17 mouse cellular contexts compared by ENCODE assay signal in genomic region chr13:21847883-21848282, GRCm38 (mm10). TPM values are rescaled to one million over a fixed set of nuclear protein-coding genes. Genes with fewer than 3 reads are reported as not detected.
DNase-seq lines count a peak whose midpoint lies in the region; ATAC-seq lines count a peak whose summit lies in the region.
"Had no signal": no experiment of that assay in that cellular context is flagged by ENCODE, and none has a peak within 500 bp of the region (broad histone marks: within the 10 kb centered on the region; RNA-seq: fewer than 3 reads in every experiment).

No protein-coding gene starts in this region.

- intact Hi-C loops in heart, postnatal 10 days (cut with DNase I) = no loop called here

- peak; percentile 29 for DNase-seq in neural tube, embryonic 10.5 days (ENCODE audit: extremely low spot score, low spot score)
- DNase-seq in R1 (ENCODE audit: low read depth, low spot score) = peak; percentile 64
- peak; percentile 58 for DNase-seq in embryonic facial prominence, embryonic 10.5 days (ENCODE audit: low spot score)
- DNase-seq in yolk sac, embryonic 10.5 days (ENCODE audit: low spot score) = peak; percentile 66
- DNase-seq in spleen, adult 12 weeks (ENCODE audit: low spot score) = no peak
- no peak for DNase-seq in heart, postnatal 10 days
- DNase-seq in cerebellum, postnatal 4 days (ENCODE audit: low spot score in 2 of 2) = no peak
- DNase-seq: gastrocnemius, postnatal 10 days; kidney, postnatal 14 days had no signal

- H3K9me3 ChIP-seq in neural tube, embryonic 15.5 days (replicated peaks) = no peaks in the 10 kb centered on the region
- no peaks in the 10 kb centered on the region for H3K9me3 ChIP-seq in embryonic facial prominence, embryonic 10.5 days
- H3K9me3 ChIP-seq: heart, embryonic 12.5 days; hindbrain, embryonic 15.5 days; neural tube, embryonic 12.5 days had no signal

- no peak for ATAC-seq in neural tube, embryonic 15.5 days (ENCODE audit: low FRiP score)
- ATAC-seq: Patski had no signal

- H3K4me1 ChIP-seq in neural tube, embryonic 15.5 days = no peaks in the 10 kb centered on the region
- no peaks in the 10 kb centered on the region for H3K4me1 ChIP-seq in embryonic facial prominence, embryonic 10.5 days
- H3K4me1 ChIP-seq: hindbrain, embryonic 15.5 days; neural tube, embryonic 12.5 days had no signal

- no peak overlapping the region for H3K27ac ChIP-seq in neural tube, embryonic 15.5 days (replicated peaks)
- H3K27ac ChIP-seq in embryonic facial prominence, embryonic 10.5 days (replicated peaks) = no peak overlapping the region
- H3K27ac ChIP-seq: hindbrain, embryonic 15.5 days; left cerebral cortex, adult 2 months; neural tube, embryonic 12.5 days had no signal

- H3K9ac ChIP-seq in neural tube, embryonic 15.5 days (replicated peaks) = no peak overlapping the region
- H3K9ac ChIP-seq: heart, embryonic 12.5 days; hindbrain, embryonic 15.5 days; neural tube, embryonic 12.5 days had no signal

- no peak overlapping the region for H3K4me3 ChIP-seq in neural tube, embryonic 15.5 days (replicated peaks)
- H3K4me3 ChIP-seq in embryonic facial prominence, embryonic 10.5 days = peak overlapping the region; percentile 29; the same call in 1 of the 2 replicates
- H3K4me3 ChIP-seq: heart, embryonic 12.5 days; hindbrain, embryonic 15.5 days; left cerebral cortex, adult 2 months; neural tube, embryonic 12.5 days had no signal

- no peak overlapping the region for H3K4me2 ChIP-seq in neural tube, embryonic 15.5 days
- H3K4me2 ChIP-seq: heart, embryonic 12.5 days; hindbrain, embryonic 15.5 days; neural tube, embryonic 12.5 days had no signal

- no peaks in the 10 kb centered on the region for H3K27me3 ChIP-seq in neural tube, embryonic 15.5 days (replicated peaks)
- no peaks in the 10 kb centered on the region for H3K27me3 ChIP-seq in embryonic facial prominence, embryonic 10.5 days (replicated peaks; ENCODE audit: low read depth, poor library complexity, severe bottlenecking)
- H3K27me3 ChIP-seq: heart, embryonic 12.5 days; hindbrain, embryonic 15.5 days; neural tube, embryonic 12.5 days; Patski had no signal

- H3K36me3 ChIP-seq in neural tube, embryonic 15.5 days = no peaks in the 10 kb centered on the region
- H3K36me3 ChIP-seq in embryonic facial prominence, embryonic 10.5 days (replicated peaks) = no peaks in the 10 kb centered on the region
- H3K36me3 ChIP-seq: heart, embryonic 12.5 days; hindbrain, embryonic 15.5 days; neural tube, embryonic 12.5 days had no signal

- WGBS in neural tube, embryonic 15.5 days = 21% methylated on average over 8 of the region's 8 CpGs
- 15% methylated on average over 8 of the region's 8 CpGs for WGBS in embryonic facial prominence, embryonic 10.5 days

RNA-seq across cellular contexts. Expression of gene Hist1h2br, which starts 14.3 kb away (rescaled TPM):
- polyA plus RNA-seq in neural tube, embryonic 15.5 days (2015; fragmentation: Nextera tagmentation; extraction: Ambion mirVana) = 3.4 and 10.4 TPM in 2 replicates
- 21.7 and 24.2 TPM in 2 replicates for polyA plus RNA-seq in embryonic facial prominence, embryonic 10.5 days (2016; fragmentation: Nextera tagmentation; extraction: Ambion mirVana)
- total RNA-seq in heart, postnatal 10 days (2021) = 100 to 1,000 TPM; 181 to 198 TPM

RNA-seq across cellular contexts. Expression of gene Hist1h2ap, which starts 14.6 kb away (rescaled TPM):
- 380 and 932 TPM in 2 replicates for polyA plus RNA-seq in neural tube, embryonic 15.5 days (2015; fragmentation: Nextera tagmentation; extraction: Ambion mirVana)
- 6,093 and 6,114 TPM in 2 replicates for polyA plus RNA-seq in embryonic facial prominence, embryonic 10.5 days (2016; fragmentation: Nextera tagmentation; extraction: Ambion mirVana)
- total RNA-seq in heart, postnatal 10 days (2021) = 100 to 1,000 TPM; 265 to 322 TPM

RNA-seq across cellular contexts. Expression of gene Hist1h4n, which starts 15.9 kb away (rescaled TPM):
- 3.9 and 6.9 TPM in 2 replicates for polyA plus RNA-seq in neural tube, embryonic 15.5 days (2015; fragmentation: Nextera tagmentation; extraction: Ambion mirVana)
- polyA plus RNA-seq in embryonic facial prominence, embryonic 10.5 days (2016; fragmentation: Nextera tagmentation; extraction: Ambion mirVana) = 9.3 and 10.5 TPM in 2 replicates
- 10 to 100 TPM; 39.5 to 61.3 TPM for total RNA-seq in heart, postnatal 10 days (2021)
- polyA plus RNA-seq: Patski had no signal

RNA-seq across cellular contexts. Expression of gene Hist1h4m, which starts 36.3 kb away (rescaled TPM):
- not detected in 2 replicates for polyA plus RNA-seq in neural tube, embryonic 15.5 days (2015; fragmentation: Nextera tagmentation; extraction: Ambion mirVana)
- polyA plus RNA-seq in embryonic facial prominence, embryonic 10.5 days (2016; fragmentation: Nextera tagmentation; extraction: Ambion mirVana) = not detected in 2 replicates
- total RNA-seq in heart, postnatal 10 days (2021) = 100 to 1,000 TPM; 322 to 356 TPM
- polyA plus RNA-seq: heart, embryonic 12.5 days; hindbrain, embryonic 15.5 days; liver, adult 2 months; neural tube, embryonic 12.5 days had no signal

RNA-seq across cellular contexts. Expression of gene Hist1h2ao, which starts 37.6 kb away (rescaled TPM):
- polyA plus RNA-seq in neural tube, embryonic 15.5 days (2015; fragmentation: Nextera tagmentation; extraction: Ambion mirVana) = 1.5 TPM in 1 of 2 replicates, not detected in the other
- not detected in 2 replicates for polyA plus RNA-seq in embryonic facial prominence, embryonic 10.5 days (2016; fragmentation: Nextera tagmentation; extraction: Ambion mirVana)
- total RNA-seq in heart, postnatal 10 days (2021) = not detected
- total RNA-seq: megakaryocyte-erythroid progenitor cell, adult 5-6 weeks had no signal
- polyA plus RNA-seq: hindbrain, embryonic 15.5 days; liver, adult 2 months; neural tube, embryonic 12.5 days; Patski had no signal

Comparison
In these comparisons a context has a peak if more than half of its experiments do, and no peak if none do; other contexts are left out.
1. DNase-seq: peak in neural tube, embryonic 10.5 days (single experiment), R1 (single experiment), embryonic facial prominence, embryonic 10.5 days (single experiment) and yolk sac, embryonic 10.5 days (single experiment); none in spleen, adult 12 weeks (single experiment), heart, postnatal 10 days (0 of 2) and cerebellum, postnatal 4 days (0 of 2).